Mouse (Mus musculus): ENCODE data around the gene Palld.

Gene Palld

DNA sequence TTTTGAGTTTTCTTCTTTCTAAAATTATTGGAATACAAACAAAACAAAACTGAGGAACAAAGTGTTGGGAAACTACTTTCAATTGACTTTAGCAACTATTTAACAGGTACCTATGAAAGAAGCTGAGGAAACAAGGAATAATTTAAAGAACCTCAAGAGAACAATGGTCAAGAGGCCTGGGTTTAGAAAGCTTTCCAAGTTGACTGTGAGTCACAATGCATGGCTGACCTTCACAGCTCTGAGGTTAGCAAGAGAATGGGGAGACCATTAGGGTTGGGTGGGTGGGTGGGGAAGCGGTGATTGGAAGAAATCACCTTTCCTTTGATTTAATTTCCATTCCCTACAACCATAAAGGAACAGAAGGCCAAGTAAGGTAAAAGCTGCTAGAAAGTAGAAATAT is 35.6 kb downstream of the Palld start:
- DNase-seq (ENCODE audit: low read depth in 1 of 2, low spot score in 2 of 2) = no peak

DNA sequence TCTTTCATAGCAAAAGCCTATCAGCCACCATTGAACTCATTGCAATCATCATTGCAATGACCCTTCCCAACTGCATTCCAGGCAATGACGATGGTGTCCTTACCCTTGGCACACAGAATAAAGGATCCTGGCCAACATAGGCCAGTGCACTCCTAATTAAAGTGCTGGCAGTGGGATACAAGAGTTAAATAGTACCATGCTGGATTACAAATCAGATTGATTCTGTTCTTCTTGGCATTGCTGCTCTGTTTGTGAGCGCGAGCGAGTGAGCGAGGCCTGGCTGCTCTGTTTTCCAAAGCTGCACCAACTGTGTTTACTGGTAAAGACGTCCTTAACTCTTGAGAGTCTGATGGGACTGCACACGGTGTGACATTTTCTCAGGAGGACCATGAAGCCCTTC is 37.1 kb downstream of the Palld start:
- no peak for DNase-seq (ENCODE audit: low read depth in 1 of 2, low spot score in 2 of 2)

- DNase-seq (ENCODE audit: low read depth in 1 of 2, low spot score in 2 of 2) = no peak
These were observed 51.2 kb downstream of the Palld start for GRCm38 (mm10) chr8:61851270-61851669.

GRCm38 (mm10) chr8:61848581-61849162 is 53.8 kb downstream of the Palld start:
- no peak for DNase-seq (ENCODE audit: low read depth in 1 of 2, low spot score in 2 of 2)

DNA sequence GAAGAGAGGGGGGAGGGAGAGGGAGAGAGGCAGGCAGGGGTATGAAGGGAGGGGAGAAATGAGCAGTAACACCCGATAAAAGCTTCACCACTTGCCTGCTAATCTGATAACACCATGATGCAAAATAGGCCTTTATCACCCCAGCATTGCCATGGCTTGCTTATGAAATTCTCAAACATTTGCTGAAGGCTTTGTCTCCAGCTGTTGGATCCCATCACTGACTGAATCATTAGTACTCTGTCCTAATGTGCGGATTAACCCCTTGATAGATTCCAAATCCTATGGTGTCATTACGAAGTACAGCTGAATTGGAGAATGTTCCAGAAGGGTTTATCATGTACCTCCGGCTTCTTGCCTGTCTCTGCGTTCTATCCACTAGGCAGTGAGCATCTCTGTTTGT is 55.0 kb downstream of the Palld start:
- no peak for DNase-seq (ENCODE audit: low read depth in 1 of 2, low spot score in 2 of 2)

DNA sequence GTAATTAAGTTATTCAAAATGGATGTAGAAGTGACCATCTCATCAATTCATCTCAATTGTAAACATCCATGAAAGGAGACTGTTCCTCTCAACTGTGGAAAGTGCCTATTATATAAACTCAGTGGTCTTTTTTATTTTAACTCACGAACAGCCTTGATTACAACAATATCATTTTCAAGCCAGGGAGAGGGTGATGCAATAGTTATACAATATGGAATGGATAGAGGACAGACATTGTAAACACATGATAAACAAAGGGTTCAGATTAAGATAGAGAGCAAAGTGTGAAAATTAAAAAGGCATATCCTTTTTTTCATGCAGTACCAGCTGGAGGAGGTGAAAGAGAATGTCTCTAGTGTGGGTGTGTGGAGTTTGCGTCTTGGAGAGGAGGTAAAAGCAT is 57.5 kb downstream of the Palld start:
- no peak for DNase-seq (ENCODE audit: low read depth in 1 of 2, low spot score in 2 of 2)

DNA sequence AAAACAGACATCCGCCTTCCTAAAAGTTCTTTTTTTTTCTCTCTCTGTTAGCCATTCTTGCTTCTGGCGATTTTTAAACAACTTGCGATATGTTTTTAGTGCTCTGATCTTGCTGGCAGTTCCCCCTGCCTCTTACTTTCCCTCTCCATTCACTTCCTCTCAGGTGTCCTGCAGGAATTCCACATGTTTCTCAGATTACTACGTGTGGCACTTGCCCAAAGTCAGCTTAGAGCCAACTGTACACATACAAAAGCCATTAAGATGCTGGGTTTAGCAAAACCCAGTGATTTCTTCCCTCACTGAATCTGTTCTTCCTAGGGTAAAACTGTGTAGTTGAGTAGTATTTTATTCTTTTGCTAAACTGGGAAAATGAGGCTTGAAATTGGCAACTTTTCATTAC is 57.9 kb downstream of the Palld start:
- no peak for DNase-seq (ENCODE audit: low read depth in 1 of 2, low spot score in 2 of 2)

GRCm38 (mm10) chr8:61843776-61844175 is 58.7 kb downstream of the Palld start:
- DNase-seq (ENCODE audit: low read depth in 1 of 2, low spot score in 2 of 2) = no peak

- DNase-seq (ENCODE audit: low read depth in 1 of 2, low spot score in 2 of 2) = no peak
These were observed 69.3 kb downstream of the Palld start for GRCm38 (mm10) chr8:61833211-61833610.

- no peak for DNase-seq (ENCODE audit: low read depth in 1 of 2, low spot score in 2 of 2)
These were observed 70.5 kb downstream of the Palld start for GRCm38 (mm10) chr8:61831944-61832343.

- no peak for DNase-seq (ENCODE audit: low read depth in 1 of 2, low spot score in 2 of 2)
These were observed 71.7 kb downstream of the Palld start for GRCm38 (mm10) chr8:61830821-61831220.

DNA sequence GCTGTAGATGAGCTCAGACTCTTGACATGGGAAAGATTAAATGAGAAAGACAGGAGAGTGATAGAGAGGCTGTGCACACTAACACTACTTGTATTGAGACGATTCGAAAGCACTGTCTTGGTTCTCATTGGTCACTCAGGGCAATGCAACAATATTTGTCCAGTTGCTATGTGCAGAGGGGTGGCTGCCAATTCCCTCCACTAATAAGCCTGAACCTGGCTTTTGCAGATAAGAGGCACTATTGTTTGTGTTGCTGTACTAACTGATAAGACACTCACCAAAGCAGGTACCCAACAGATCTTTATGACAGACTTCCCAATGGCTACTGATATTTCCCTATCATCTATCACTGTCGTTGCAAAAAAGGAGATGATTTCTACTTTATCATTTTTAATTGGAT is 77.9 kb downstream of the Palld start:
- no peak for DNase-seq (ENCODE audit: low read depth in 1 of 2, low spot score in 2 of 2)

DNA sequence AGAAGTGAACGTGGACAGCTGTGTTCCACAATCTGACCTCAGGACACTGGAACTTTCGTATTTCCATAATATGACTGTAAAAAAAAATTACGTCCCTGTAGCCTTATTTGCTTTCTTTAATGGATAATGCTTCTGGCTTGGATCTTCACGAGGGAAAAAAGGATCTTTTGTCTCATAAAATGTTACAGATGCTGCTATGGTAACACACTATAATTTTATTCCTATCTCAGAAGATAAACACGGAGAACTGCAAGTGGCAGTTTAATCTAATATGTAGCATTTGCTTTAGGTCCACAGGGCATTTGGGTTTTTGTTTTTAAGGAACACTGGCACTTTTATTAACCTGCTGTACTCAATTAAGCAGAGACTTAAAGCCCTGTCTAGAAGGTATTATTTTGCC is 79.3 kb downstream of the Palld start:
- DNase-seq (ENCODE audit: low read depth in 1 of 2, low spot score in 2 of 2) = no peak

DNA sequence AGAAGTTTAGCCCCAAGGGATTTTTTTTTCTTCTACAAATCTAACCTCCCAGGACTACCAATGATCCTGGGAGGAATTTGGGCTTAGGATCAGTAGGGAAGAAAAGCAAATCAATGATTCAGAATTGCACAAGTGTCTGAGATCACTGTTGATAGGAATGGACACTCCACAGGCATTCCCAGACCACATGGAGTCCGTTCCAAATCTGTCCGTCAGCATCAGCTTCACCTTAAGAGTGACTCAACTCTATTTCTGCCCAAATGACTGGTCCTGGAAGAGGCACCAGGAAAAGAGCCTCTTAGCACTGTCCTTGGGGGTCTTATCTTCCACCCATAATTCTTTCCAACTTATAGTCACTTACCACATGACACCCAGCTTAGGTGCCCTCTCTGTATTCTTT is 98.7 kb downstream of the Palld start:
- no peak for DNase-seq (ENCODE audit: low read depth in 1 of 2, low spot score in 2 of 2)

- no peak for DNase-seq (ENCODE audit: low read depth in 1 of 2, low spot score in 2 of 2)
These were observed 99.7 kb downstream of the Palld start for GRCm38 (mm10) chr8:61802840-61803239.

- DNase-seq (ENCODE audit: low read depth in 1 of 2, low spot score in 2 of 2) = no peak
These were observed 105.0 kb downstream of the Palld start for GRCm38 (mm10) chr8:61797391-61797947.

GRCm38 (mm10) chr8:61796537-61797050 is 105.9 kb downstream of the Palld start:
- no peak for DNase-seq (ENCODE audit: low read depth in 1 of 2, low spot score in 2 of 2)

GRCm38 (mm10) chr8:61789946-61790345 is 112.5 kb downstream of the Palld start:
- no peak for DNase-seq (ENCODE audit: low read depth in 1 of 2, low spot score in 2 of 2)

DNA sequence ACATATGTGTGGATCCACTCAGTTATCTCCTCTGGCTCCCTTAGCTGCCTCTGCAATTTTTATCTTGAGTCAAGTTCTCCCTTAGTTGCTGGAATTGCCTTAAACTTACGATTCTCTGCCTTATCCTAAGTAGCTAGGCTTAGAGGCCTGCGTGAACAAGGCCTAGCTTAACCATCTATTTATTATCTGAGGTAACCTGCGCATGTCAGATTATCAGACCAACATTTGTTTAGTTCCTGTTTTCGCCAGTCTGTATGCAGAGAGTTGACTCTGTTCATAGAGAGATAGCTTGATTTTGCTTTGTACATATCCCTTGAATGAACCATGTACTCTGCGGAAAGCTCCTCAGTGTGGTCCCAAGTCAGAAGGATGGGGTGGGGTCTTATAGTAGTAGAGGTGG is 113.2 kb downstream of the Palld start:
- DNase-seq (ENCODE audit: low read depth in 1 of 2, low spot score in 2 of 2) = no peak

DNA sequence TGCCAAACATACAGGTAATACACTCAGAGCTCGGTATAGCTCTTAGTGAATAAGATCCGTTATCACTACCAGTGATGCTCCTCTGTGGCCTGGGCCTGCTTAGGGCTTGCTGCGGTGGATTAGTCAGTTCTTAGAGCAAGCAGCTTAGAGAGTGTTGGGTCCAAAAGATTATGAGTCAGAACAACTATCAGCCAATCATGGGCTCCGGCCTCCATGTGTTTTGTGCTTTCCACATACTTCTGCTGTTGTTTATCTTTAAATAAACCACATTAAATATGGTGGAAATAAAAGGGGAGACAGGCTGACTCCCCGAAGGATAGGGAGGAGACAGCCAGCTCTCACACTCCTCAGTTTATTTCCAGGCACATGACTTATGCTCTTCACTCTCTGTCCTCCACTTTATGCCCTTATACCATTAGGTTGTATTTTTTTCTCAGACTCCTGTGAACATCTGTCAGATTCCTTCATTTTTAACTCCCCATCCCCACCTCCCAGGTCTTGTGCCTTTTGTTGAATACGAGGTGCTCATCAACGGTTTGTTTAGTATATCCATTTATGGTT is 119.5 kb downstream of the Palld start:
- DNase-seq (ENCODE audit: low read depth in 1 of 2, low spot score in 2 of 2) = no peak

DNA sequence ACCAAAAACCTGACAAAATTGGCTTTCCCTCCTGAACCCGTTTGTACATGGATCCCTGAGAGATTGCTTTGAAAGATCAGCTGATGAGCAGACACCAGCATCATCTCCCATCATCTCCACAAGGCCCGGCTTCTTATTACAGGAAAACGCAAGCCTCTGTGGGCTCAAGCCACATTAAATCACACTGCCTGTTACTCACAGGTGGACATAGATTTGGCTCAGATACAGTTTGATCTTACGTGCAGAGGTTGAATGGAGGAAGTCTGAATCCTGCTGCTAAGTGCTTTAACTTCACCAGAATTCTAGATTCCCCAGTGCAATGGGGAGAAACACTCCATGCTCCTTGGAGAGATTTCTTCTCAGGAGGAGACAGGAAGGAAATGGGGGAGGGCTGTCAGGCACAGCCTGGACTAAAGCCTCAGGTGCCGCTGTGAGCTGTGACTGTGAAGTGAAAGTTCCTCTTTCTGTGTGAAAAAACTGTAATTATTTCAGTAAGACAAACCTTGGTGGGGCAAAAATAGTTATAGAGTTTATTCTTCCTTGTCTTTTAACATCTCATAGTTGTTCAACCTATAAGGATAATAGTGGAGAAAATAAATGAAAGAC is 121.7 kb downstream of the Palld start:
- no peak for DNase-seq (ENCODE audit: low read depth in 1 of 2, low spot score in 2 of 2)

GRCm38 (mm10) chr8:61778194-61778593 is 124.3 kb downstream of the Palld start:
- no peak for DNase-seq (ENCODE audit: low read depth in 1 of 2, low spot score in 2 of 2)

DNA sequence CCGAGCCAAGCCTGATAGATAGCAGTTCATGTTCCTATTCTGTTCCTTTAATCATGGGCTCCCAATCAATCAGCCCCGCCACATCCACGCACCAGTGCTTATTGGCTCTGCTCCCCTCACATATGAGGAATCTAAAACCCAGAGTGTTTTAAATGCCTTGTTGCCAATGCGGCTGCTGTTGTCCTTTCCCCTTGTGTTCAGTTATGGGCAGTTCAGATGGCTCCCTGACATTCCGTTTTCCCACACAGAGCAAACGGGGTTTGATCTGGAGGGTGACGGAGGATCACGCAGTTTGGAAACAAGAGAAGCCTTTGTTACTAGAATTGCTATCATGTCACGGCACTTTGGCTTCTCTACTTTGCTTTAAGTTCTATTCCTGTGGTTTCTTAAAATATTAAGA is 125.9 kb downstream of the Palld start:
- DNase-seq (ENCODE audit: low read depth in 1 of 2, low spot score in 2 of 2) = no peak
